Mouse (Mus musculus) cerebellum, adult 2 months (tissue): Measurements from ENCODE around the gene Dlgap3. TPM values are rescaled to one million over a fixed set of nuclear protein-coding genes. Genes with fewer than 3 reads are reported as not detected.

ENCODE experiments used
- DNase-seq, 2 experiments: peaks; one replicate each; pipeline ENCODE4 v3.0.0; 2021
- H3K27ac ChIP-seq: fragments of 200-500 bp; 2 replicates; pipeline ENCODE4 v1.5.1; 2012; ENCODE audit warnings: low read length, control low read depth, inconsistent platforms; ENCODE audit not compliant: insufficient read depth
- H3K27me3 ChIP-seq: fragments of 200-500 bp; 2 replicates; pipeline ENCODE4 v1.6.1; 2012; ENCODE audit warnings: inconsistent platforms, mild to moderate bottlenecking, low read length, moderate library complexity; ENCODE audit not compliant: control insufficient read depth, insufficient read depth
- H3K4me1 ChIP-seq: fragments of 200-500 bp; 2 replicates; pipeline ENCODE4 v1.6.1; 2011; ENCODE audit warnings: low read length; ENCODE audit not compliant: control insufficient read depth, insufficient read depth
- H3K4me3 ChIP-seq: fragments of 200-500 bp; replicated peaks from 2 replicates; pipeline ENCODE3; 2011; ENCODE audit warnings: mild to moderate bottlenecking, low read depth, low read length, control low read depth; ENCODE audit not compliant: insufficient read depth
- CTCF ChIP-seq: fragments of 200-500 bp; IDR thresholded peaks from 2 replicates; pipeline ENCODE4 v1.5.1; 2011; ENCODE audit warnings: low read depth, mild to moderate bottlenecking, control low read depth, low read length, moderate library complexity, borderline replicate concordance; ENCODE audit not compliant: insufficient read depth
- POLR2A ChIP-seq: fragments of 200-500 bp; IDR thresholded peaks from 2 replicates; pipeline ENCODE4 v1.6.1; 2011; ENCODE audit warnings: low read length, control low read depth, borderline replicate concordance; ENCODE audit not compliant: insufficient read depth
- WGBS: fragments of 180-500 bp; shearing (Covaris S2); methylation state at CpG from one replicate; pipeline ENCODE4 v1.1.7; 2018; 5-methylcytosine and 5-hydroxymethylcytosine counted together
- polyA plus RNA-seq: library from polyadenylated mRNA; depleted of rRNA; stranded (reverse); fragments of >200 nt; gene quantifications from 2 replicates; pipeline ENCODE4 v1.2.3, GENCODE M21; 2012; rRNA removed

The Dlgap3 gene
- 56.1 and 59.8 TPM in 2 replicates for polyA plus RNA-seq

GRCm38 (mm10) chr4:127168914-127169345 lies at the start of gene Dlgap3:
Gene Dlgap3, plus strand, starts transcription at chr4:127169204.
- 1% methylated on average over 65 of the region's 67 CpGs for WGBS
- Histone ChIP-seq H3K27me3 (no peaks in the 10 kb centered on the region), H3K4me1 (peaks cover 36% of the 10 kb centered on the region), H3K27ac (peak within 1 kb of the TSS; percentile 100), H3K4me3 (peak within 1 kb of the TSS; percentile 100)
- peak; percentile 80 to 84 for DNase-seq
- TF ChIP-seq CTCF (no peak), POLR2A (peak; percentile 36; the same call in 1 of the 2 replicates)

GRCm38 (mm10) chr4:127123391-127123790 lies 45.6 kb upstream of the Dlgap3 start, which contains the start of gene Tmem35b:
Gene Tmem35b, plus strand, starts transcription at chr4:127123691.
- 96% methylated on average over 5 of the region's 5 CpGs for WGBS
- H3K27me3 ChIP-seq: no peaks in the 10 kb centered on the region
- no peak for DNase-seq
- peaks cover 3% of the 10 kb centered on the region; the same call in 1 of the 2 replicates for H3K4me1 ChIP-seq
- TF ChIP-seq CTCF (no peak), POLR2A (no peak)
- H3K27ac ChIP-seq: no peak within 1 kb of the TSS
- no peak within 1 kb of the TSS for H3K4me3 ChIP-seq

GRCm38 (mm10) chr4:127124331-127124730 lies 44.7 kb upstream of the Dlgap3 start:
- no peak overlapping the region for H3K27ac ChIP-seq
- 98% methylated on average over 1 of the region's 1 CpGs for WGBS
- peaks cover 3% of the 10 kb centered on the region; the same call in 1 of the 2 replicates for H3K4me1 ChIP-seq
- DNase-seq: no peak
- no peaks in the 10 kb centered on the region for H3K27me3 ChIP-seq
- H3K4me3 ChIP-seq: no peak overlapping the region
- TF ChIP-seq CTCF (no peak), POLR2A (no peak)

- TF ChIP-seq POLR2A (0 out of 2 replicates have a peak, but pooled peaks have one; percentile 27), CTCF (no peak)
- 4% methylated on average over 35 of the region's 35 CpGs for WGBS
- H3K27me3 ChIP-seq: no peaks in the 10 kb centered on the region
- peak overlapping the region; percentile 57 for H3K4me3 ChIP-seq
- H3K4me1 ChIP-seq: peaks cover 3% of the 10 kb centered on the region; the same call in 1 of the 2 replicates
- DNase-seq: peak; percentile 76
- H3K27ac ChIP-seq: no peak overlapping the region
Observed at GRCm38 (mm10) chr4:127125834-127126463, 43.1 kb upstream of the Dlgap3 start.

- no peak for DNase-seq
- Histone ChIP-seq H3K4me3 (no peak overlapping the region), H3K27me3 (no peaks in the 10 kb centered on the region; the same call in 1 of the 2 replicates), H3K27ac (no peak overlapping the region), H3K4me1 (no peaks in the 10 kb centered on the region)
- 0 out of 2 replicates have a peak, but pooled peaks have one; percentile 16 for TF ChIP-seq CTCF
- TF ChIP-seq POLR2A: no peak
- WGBS: 40% methylated on average over 1 of the region's 1 CpGs
Observed at GRCm38 (mm10) chr4:127134687-127135086, 34.3 kb upstream of the Dlgap3 start.

GRCm38 (mm10) chr4:127137591-127137990 lies 31.4 kb upstream of the Dlgap3 start:
- Histone ChIP-seq H3K4me1 (no peaks in the 10 kb centered on the region), H3K27me3 (no peaks in the 10 kb centered on the region), H3K4me3 (no peak overlapping the region), H3K27ac (no peak overlapping the region)
- WGBS: 55% methylated on average over 5 of the region's 5 CpGs
- no peak for DNase-seq
- no peak for TF ChIP-seq POLR2A
- no peak for TF ChIP-seq CTCF

GRCm38 (mm10) chr4:127138486-127138885 lies 30.5 kb upstream of the Dlgap3 start:
- WGBS: 20% methylated on average over 6 of the region's 6 CpGs
- no peak for DNase-seq
- TF ChIP-seq CTCF (no peak), POLR2A (no peak)

GRCm38 (mm10) chr4:127150031-127150430 lies 19.0 kb upstream of the Dlgap3 start:
- Histone ChIP-seq H3K27ac (no peak overlapping the region), H3K4me3 (no peak overlapping the region), H3K4me1 (no peaks in the 10 kb centered on the region), H3K27me3 (no peaks in the 10 kb centered on the region)
- 77% methylated on average over 13 of the region's 13 CpGs for WGBS
- DNase-seq: no peak
- TF ChIP-seq POLR2A (no peak), CTCF (no peak)

More at GRCm38 (mm10) chr4:127138486-127138885, 30.5 kb upstream of the Dlgap3 start:
- no peaks in the 10 kb centered on the region for H3K27me3 ChIP-seq
- H3K4me1 ChIP-seq: no peaks in the 10 kb centered on the region
- H3K27ac ChIP-seq: no peak overlapping the region
- no peak overlapping the region for H3K4me3 ChIP-seq
